ENCODE assay signal across 22 mouse cellular contexts in genomic region chr19:56389176-56389575, GRCm38 (mm10). TPM values are rescaled to one million over a fixed set of nuclear protein-coding genes. Genes with fewer than 3 reads are reported as not detected.
A peak's percentile ranks its signal among the peaks of the same experiment; 100 is the strongest.
DNase-seq lines count a peak whose midpoint lies in the region; ATAC-seq and TF ChIP-seq lines count a peak whose summit lies in the region.
"Had no signal": no experiment of that assay in that cellular context is flagged by ENCODE, and none has a peak within 500 bp of the region (broad histone marks: within the 10 kb centered on the region; RNA-seq: fewer than 3 reads in every experiment).

No protein-coding gene starts in this region.

- TF ChIP-seq CTCF in C2C12 (IDR thresholded peaks at IDR 0.05; ENCODE audit: control insufficient read depth, insufficient read depth, insufficient read length) = no peak
- no peak for TF ChIP-seq CTCF in heart, postnatal 0 days (IDR thresholded peaks at IDR 0.05; ENCODE audit: low read depth)

- H3K79me2 ChIP-seq in C2C12 (ENCODE audit: control insufficient read depth, insufficient read depth) = no peaks in the 10 kb centered on the region

- peaks cover 13% of the 10 kb centered on the region for H3K4me1 ChIP-seq in heart, embryonic 11.5 days (ENCODE audit: control insufficient read depth, insufficient read depth, low read length)
- H3K4me1 ChIP-seq in heart, postnatal 0 days (ENCODE audit: control insufficient read depth, insufficient read depth) = peaks cover 28% of the 10 kb centered on the region
- peaks cover 13% of the 10 kb centered on the region for H3K4me1 ChIP-seq in limb, embryonic 10.5 days
- H3K4me1 ChIP-seq in hindbrain, embryonic 13.5 days (replicated peaks) = no peaks in the 10 kb centered on the region
- H3K4me1 ChIP-seq: hindbrain, embryonic 10.5 days; limb, embryonic 13.5 days had no signal

- peak overlapping the region; percentile 54 for H3K4me2 ChIP-seq in heart, embryonic 11.5 days
- peak overlapping the region; percentile 63 for H3K4me2 ChIP-seq in heart, postnatal 0 days (ENCODE audit: low read depth, low read length)
- no peak overlapping the region for H3K4me2 ChIP-seq in hindbrain, embryonic 13.5 days
- H3K4me2 ChIP-seq: limb, embryonic 13.5 days; liver, embryonic 12.5 days; midbrain, embryonic 11.5 days had no signal

- 81% methylated on average over 11 of the region's 11 CpGs for WGBS in heart, embryonic 11.5 days (ENCODE audit: insufficient replicate concordance)
- 37% methylated on average over 11 of the region's 11 CpGs for WGBS in heart, postnatal 0 days
- WGBS in limb, embryonic 10.5 days = 94% methylated on average over 11 of the region's 11 CpGs
- WGBS in hindbrain, embryonic 13.5 days = 91% methylated on average over 11 of the region's 11 CpGs

- peak; percentile 51 for DNase-seq in gastrocnemius, postnatal 14 days
- DNase-seq in heart, postnatal 0 days (ENCODE audit: low spot score) = peak; percentile 62
- DNase-seq in thymus, postnatal 36 days = no peak
- no peak for DNase-seq in limb, embryonic 10.5 days (ENCODE audit: low spot score)
- DNase-seq in lung, postnatal 10 days = no peak
- DNase-seq: adrenal gland, postnatal 25 days; cerebellum, adult 8-10 months; kidney, postnatal 4 days; lung, adult 18-20 months; lung, postnatal 14 days; right cerebral cortex, postnatal 14 days; thymus, postnatal 4 days had no signal

- no peak for ATAC-seq in heart, embryonic 11.5 days (replicated peaks; ENCODE audit: insufficient number of reproducible peaks, low FRiP score, low TSS enrichment)
- peak; percentile 27; the same call in 1 of the 2 replicates for ATAC-seq in heart, postnatal 0 days (ENCODE audit: insufficient read depth, low read depth)
- no peak for ATAC-seq in hindbrain, embryonic 13.5 days (ENCODE audit: low FRiP score)
- ATAC-seq: forebrain, embryonic 14.5 days; intestine, postnatal 0 days; liver, embryonic 12.5 days had no signal

- H3K9me3 ChIP-seq in heart, embryonic 11.5 days (replicated peaks; ENCODE audit: control insufficient read depth, low read length) = no peaks in the 10 kb centered on the region
- H3K9me3 ChIP-seq in heart, postnatal 0 days (replicated peaks; ENCODE audit: control insufficient read depth, low read length) = no peaks in the 10 kb centered on the region
- no peaks in the 10 kb centered on the region for H3K9me3 ChIP-seq in limb, embryonic 10.5 days (replicated peaks)
- H3K9me3 ChIP-seq in hindbrain, embryonic 13.5 days = no peaks in the 10 kb centered on the region
- H3K9me3 ChIP-seq: hindbrain, embryonic 10.5 days; limb, embryonic 13.5 days; liver, embryonic 12.5 days had no signal

- H3K9ac ChIP-seq in heart, embryonic 11.5 days (ENCODE audit: low read depth, low read length) = 0 out of 2 replicates have a peak overlapping the region, but pooled peaks have one; percentile 18
- H3K9ac ChIP-seq in heart, postnatal 0 days (replicated peaks; ENCODE audit: low read depth, low read length) = peak overlapping the region; percentile 80
- H3K9ac ChIP-seq in hindbrain, embryonic 13.5 days = no peak overlapping the region
- H3K9ac ChIP-seq: limb, embryonic 13.5 days; liver, embryonic 12.5 days had no signal

- intact Hi-C loops in gastrocnemius, postnatal 14 days (cut with DNase I; ENCODE audit: low total_unique reads) = no loop called here

- TF ChIP-seq EP300 in heart, postnatal 0 days (IDR thresholded peaks at IDR 0.05; ENCODE audit: low read depth) = no peak

- H3ac ChIP-seq in C2C12 (ENCODE audit: control insufficient read depth, insufficient read length, low read depth) = peak overlapping the region; percentile 16

- peak overlapping the region; percentile 54; the same call in 1 of the 2 replicates for H3K27ac ChIP-seq in heart, embryonic 11.5 days (ENCODE audit: low read depth, low read length)
- peak overlapping the region; percentile 98 for H3K27ac ChIP-seq in heart, postnatal 0 days (ENCODE audit: low read depth)
- H3K27ac ChIP-seq in limb, embryonic 10.5 days = no peak overlapping the region
- no peak overlapping the region for H3K27ac ChIP-seq in hindbrain, embryonic 13.5 days
- H3K27ac ChIP-seq: hindbrain, embryonic 10.5 days; limb, embryonic 13.5 days had no signal

- H3K27me3 ChIP-seq in C2C12 (ENCODE audit: control insufficient read depth, insufficient read depth, insufficient read length) = no peaks in the 10 kb centered on the region
- no peaks in the 10 kb centered on the region for H3K27me3 ChIP-seq in heart, embryonic 11.5 days (ENCODE audit: control insufficient read depth, insufficient read depth, low read length)
- no peaks in the 10 kb centered on the region for H3K27me3 ChIP-seq in heart, postnatal 0 days (ENCODE audit: control insufficient read depth, insufficient read depth, low read length)
- no peaks in the 10 kb centered on the region for H3K27me3 ChIP-seq in limb, embryonic 10.5 days (ENCODE audit: low read depth, poor library complexity, severe bottlenecking)
- H3K27me3 ChIP-seq in hindbrain, embryonic 13.5 days = peaks cover 22% of the 10 kb centered on the region
- H3K27me3 ChIP-seq: limb, embryonic 13.5 days; liver, embryonic 12.5 days had no signal

- no peak overlapping the region for H3K4me3 ChIP-seq in C2C12 (ENCODE audit: insufficient read depth, poor library complexity, severe bottlenecking)
- H3K4me3 ChIP-seq in heart, embryonic 11.5 days (ENCODE audit: low read depth, low read length) = peak overlapping the region; percentile 33
- H3K4me3 ChIP-seq in heart, postnatal 0 days (ENCODE audit: low read depth, low read length) = peak overlapping the region; percentile 56
- no peak overlapping the region for H3K4me3 ChIP-seq in limb, embryonic 10.5 days
- H3K4me3 ChIP-seq in hindbrain, embryonic 13.5 days = no peak overlapping the region
- H3K4me3 ChIP-seq: hindbrain, embryonic 10.5 days; limb, embryonic 13.5 days; liver, embryonic 12.5 days had no signal

- H3K79me3 ChIP-seq in C2C12 (ENCODE audit: low read depth) = no peaks in the 10 kb centered on the region

- H3K36me3 ChIP-seq in C2C12 (ENCODE audit: control insufficient read depth, insufficient read depth) = no peaks in the 10 kb centered on the region
- H3K36me3 ChIP-seq in heart, embryonic 11.5 days (ENCODE audit: control insufficient read depth, insufficient read depth, low read length) = no peaks in the 10 kb centered on the region
- H3K36me3 ChIP-seq in heart, postnatal 0 days (replicated peaks; ENCODE audit: control insufficient read depth, insufficient read depth, low read length) = peaks cover 15% of the 10 kb centered on the region
- H3K36me3 ChIP-seq in limb, embryonic 10.5 days = no peaks in the 10 kb centered on the region
- no peaks in the 10 kb centered on the region for H3K36me3 ChIP-seq in hindbrain, embryonic 13.5 days
- H3K36me3 ChIP-seq: hindbrain, embryonic 10.5 days; limb, embryonic 13.5 days; liver, embryonic 12.5 days had no signal

TF ChIP-seq in C2C12, 6 proteins besides CTCF, POLR2A, EP300 and RAD21:
- TF ChIP-seq CEBPB (IDR thresholded peaks at IDR 0.05; ENCODE audit: low read depth) (no peak), FOSL1 (IDR thresholded peaks at IDR 0.05; ENCODE audit: insufficient read depth, low read length, poor library complexity, severe bottlenecking) (peak; percentile 20), USF1 (IDR thresholded peaks at IDR 0.05; ENCODE audit: low read depth) (no peak), MYOG (IDR thresholded peaks at IDR 0.05; ENCODE audit: control insufficient read depth, extremely low read depth, insufficient read length) (no peak), MAX (IDR thresholded peaks at IDR 0.05) (peak; percentile 33), MYOD1 (IDR thresholded peaks at IDR 0.05; ENCODE audit: control insufficient read depth, insufficient read length, low read depth) (no peak)

RNA-seq across cellular contexts. Expression of gene Nrap, which starts 0.7 kb away (rescaled TPM):
- 0.88 TPM for polyA plus RNA-seq in C2C12 (2012; fragmentation: generic; extraction: Trizol)
- total RNA-seq in gastrocnemius, postnatal 14 days (2021) = 100 to 1,000 TPM; 506 to 571 TPM
- polyA plus RNA-seq in heart, embryonic 11.5 days (2014; fragmentation: Nextera tagmentation; extraction: Ambion mirVana) = 9.2 and 12.6 TPM in 2 replicates
- 163 and 207 TPM in 2 replicates for total RNA-seq in heart, postnatal 0 days (2014; rRNA removed; ENCODE audit: low replicate concordance)
- polyA plus RNA-seq in heart, postnatal 0 days (2015; fragmentation: Nextera tagmentation; extraction: Ambion mirVana) = 52.9 and 60.1 TPM in 2 replicates
- 0.09 TPM in 1 of 2 replicates, not detected in the other for polyA plus RNA-seq in limb, embryonic 10.5 days (2016; fragmentation: Nextera tagmentation; extraction: Ambion mirVana)
- 0.25 and 0.49 TPM in 2 replicates for polyA plus RNA-seq in hindbrain, embryonic 13.5 days (2015; fragmentation: Nextera tagmentation; extraction: Ambion mirVana)
- total RNA-seq: monocyte, adult 5-6 weeks had no signal

RNA-seq across cellular contexts. Expression of gene Casp7, which starts 7.8 kb away (rescaled TPM):
- polyA plus RNA-seq in C2C12 (2012; fragmentation: generic; extraction: Trizol) = 9.1 TPM
- 1 to 10 TPM; 6.2 to 7.7 TPM for total RNA-seq in gastrocnemius, postnatal 14 days (2021)
- 27.3 and 35.4 TPM in 2 replicates for polyA plus RNA-seq in heart, embryonic 11.5 days (2014; fragmentation: Nextera tagmentation; extraction: Ambion mirVana)
- 33.1 and 33.2 TPM in 2 replicates for total RNA-seq in heart, postnatal 0 days (2014; rRNA removed; ENCODE audit: low replicate concordance)
- polyA plus RNA-seq in heart, postnatal 0 days (2015; fragmentation: Nextera tagmentation; extraction: Ambion mirVana) = 22.5 and 27.0 TPM in 2 replicates
- polyA plus RNA-seq in limb, embryonic 10.5 days (2016; fragmentation: Nextera tagmentation; extraction: Ambion mirVana) = 19.3 and 24.5 TPM in 2 replicates
- polyA plus RNA-seq in hindbrain, embryonic 13.5 days (2015; fragmentation: Nextera tagmentation; extraction: Ambion mirVana) = 16.0 and 18.3 TPM in 2 replicates

Comparison
In these comparisons a context has a peak if more than half of its experiments do, and no peak if none do; other contexts are left out.
1. H3K4me3 ChIP-seq: peak in heart, embryonic 11.5 days (single experiment) and heart, postnatal 0 days (single experiment); none in C2C12 (single experiment), limb, embryonic 10.5 days (single experiment) and hindbrain, embryonic 13.5 days (single experiment).
2. DNase-seq: peak in gastrocnemius, postnatal 14 days (single experiment) and heart, postnatal 0 days (single experiment); none in thymus, postnatal 36 days (0 of 2), limb, embryonic 10.5 days (single experiment) and lung, postnatal 10 days (single experiment).
3. H3K27ac ChIP-seq: peak in heart, embryonic 11.5 days (single experiment) and heart, postnatal 0 days (single experiment); none in limb, embryonic 10.5 days (single experiment) and hindbrain, embryonic 13.5 days (single experiment).